Mouse (Mus musculus) T-helper 2 cell (primary cell): ENCODE measurements at regions not wholly inside any gene's neighbourhood (a gene's known extent, or its start where the extent isn't known, plus 50 kb on each side); places are given as distances from the start of the nearest gene placed in this dataset.

Experiments used
- in situ Hi-C: fragments of 300-600 bp; cut with MboI, MseI; formaldehyde crosslinking; loops from one replicate; pipeline ENCODE4 v1.15.1; 2025; ENCODE audit warnings: high pct_unique_total_duplicates

DNA sequence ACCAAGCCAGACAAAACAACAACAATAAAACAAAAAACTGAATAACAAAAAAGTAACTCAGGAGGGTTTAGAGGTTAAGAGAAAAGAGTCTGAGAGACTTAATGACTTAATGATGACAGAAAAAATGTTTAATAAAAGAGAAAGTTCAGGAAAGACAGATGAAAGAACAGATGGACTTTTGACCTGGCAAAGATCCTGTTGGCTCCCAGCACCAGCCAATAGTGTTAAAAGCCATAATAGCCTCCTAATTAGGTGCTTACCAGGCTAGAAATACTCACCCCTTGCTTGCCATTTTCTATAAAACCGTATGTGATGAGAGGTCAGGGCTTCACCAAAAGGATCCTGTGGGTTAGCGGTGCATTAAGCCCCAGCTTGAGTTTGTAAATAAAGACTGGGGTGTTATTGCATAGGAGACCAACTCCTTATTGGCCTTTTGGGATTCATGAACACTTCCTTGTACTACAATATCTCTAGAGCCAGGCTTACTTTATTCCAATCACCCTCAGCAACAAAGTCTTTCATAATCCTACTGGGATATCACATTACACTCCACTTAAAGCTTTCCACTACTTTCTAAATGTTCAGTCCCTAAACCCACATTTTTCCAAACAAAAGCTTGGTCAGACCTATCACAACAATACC lies 282.1 kb upstream of the Rasa1 start:
- in situ Hi-C loops: no loop called here

DNA sequence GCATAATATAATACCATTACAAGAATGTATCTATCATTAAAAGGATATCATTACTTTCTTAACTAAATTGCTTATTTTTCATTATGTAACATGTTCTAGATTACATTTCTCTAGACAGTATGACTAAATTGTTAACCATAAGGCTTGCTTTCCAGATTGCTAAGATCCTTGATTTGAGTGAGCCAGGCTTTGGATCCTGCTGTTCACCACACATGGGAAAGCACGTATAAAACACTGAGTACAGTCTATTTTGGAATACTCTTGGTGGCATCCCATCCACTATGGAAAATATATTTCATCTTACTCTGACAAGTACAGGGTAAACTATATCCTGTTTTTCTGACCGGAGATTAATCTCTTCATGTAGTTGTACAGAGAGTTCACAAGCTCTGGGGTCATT lies 268.9 kb upstream of the Rasa1 start:
- in situ Hi-C loops: no loop called here

DNA sequence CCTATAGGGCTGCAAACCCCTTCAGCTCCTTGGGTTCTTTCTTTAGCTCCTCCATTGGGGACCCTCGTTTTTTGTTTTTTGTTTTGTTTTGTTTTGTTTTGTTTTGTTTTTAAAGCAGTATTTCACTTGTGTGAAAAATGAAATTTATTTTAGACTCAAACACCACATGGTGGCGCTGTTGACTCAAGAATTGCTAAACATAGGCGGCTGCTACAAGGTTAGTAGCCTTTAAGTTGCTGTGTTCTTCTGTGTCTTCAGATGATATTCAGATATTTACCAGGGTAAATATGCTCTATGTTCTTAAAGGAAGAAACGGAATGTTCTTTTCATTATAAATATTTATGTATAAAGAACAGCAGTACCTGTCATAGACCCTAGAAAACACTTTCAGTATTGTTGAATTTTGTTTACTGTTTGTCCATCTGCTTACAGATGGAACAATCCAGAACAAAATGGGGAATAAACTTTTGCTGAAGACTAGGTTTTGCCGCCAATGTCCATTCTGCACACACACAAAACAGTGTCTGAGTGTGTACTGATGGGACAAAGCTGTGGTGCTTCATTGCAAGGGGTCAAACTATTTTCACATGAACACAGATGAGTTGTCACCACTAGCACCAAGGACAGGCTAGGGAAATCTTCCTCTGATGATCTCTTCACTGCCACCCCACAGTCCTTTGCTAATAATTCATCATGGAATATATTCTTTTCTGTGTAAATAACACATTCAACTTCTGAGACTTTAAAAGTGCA lies 267.3 kb upstream of the Rasa1 start:
- in situ Hi-C loops: no loop called here

DNA sequence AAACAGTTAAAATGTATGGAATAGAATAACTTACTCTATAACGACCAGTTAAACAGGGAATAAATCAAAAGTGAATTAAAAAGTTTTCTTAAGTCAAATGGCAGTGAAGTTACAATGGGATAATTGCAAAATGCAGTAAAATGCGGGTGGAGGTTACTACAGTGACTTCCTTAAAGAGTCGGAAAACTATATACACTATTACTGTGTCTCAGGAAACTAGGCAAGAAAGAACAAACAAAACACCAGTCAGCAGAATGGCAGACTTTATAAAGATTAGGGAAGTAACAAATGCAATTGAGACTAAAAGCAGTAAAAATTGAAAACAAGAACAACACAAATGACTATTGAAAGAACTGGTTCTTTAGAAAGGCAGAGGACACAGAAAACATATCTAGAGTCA lies 264.1 kb upstream of the Rasa1 start:
- in situ Hi-C loops: no loop called here

DNA sequence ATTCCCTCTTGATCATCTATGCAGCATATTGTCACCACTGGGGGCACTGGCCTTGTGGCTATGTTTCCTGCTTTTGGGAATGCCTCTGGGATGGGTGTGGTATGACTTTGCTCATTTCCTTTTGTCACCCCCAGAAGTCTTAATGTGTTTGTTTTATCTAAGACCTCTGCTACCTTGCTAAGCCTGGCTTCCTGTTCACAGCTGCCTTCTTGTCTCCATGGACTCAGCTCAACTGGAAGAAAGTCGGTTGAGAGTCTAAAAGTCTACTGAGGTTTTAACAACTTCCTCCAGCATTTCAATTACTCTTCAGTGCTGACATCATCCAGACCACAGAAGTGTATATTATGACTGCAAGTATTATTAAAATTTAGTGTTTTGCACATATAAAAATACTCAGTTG lies 220.7 kb upstream of the Rasa1 start:
- in situ Hi-C loops: no loop called here

DNA sequence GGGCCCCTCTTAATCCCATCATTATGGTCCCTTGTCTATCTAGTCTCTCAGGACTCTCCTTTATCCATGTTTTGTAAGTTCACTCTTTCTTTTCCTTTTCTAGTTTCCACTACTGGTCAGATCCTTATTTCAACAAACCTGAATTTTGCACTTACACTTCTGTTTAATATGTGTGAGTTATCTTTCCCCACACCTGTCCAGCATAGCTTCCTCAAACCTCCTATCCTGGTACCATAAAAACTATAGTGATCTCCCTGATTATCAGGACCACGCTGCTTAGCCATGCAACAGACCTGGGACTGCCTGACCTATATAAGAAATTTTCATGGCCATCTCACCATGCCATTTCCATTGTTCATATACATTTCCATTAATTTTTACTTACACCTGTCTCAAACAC lies 219.6 kb upstream of the Rasa1 start:
- in situ Hi-C loops: no loop called here

DNA sequence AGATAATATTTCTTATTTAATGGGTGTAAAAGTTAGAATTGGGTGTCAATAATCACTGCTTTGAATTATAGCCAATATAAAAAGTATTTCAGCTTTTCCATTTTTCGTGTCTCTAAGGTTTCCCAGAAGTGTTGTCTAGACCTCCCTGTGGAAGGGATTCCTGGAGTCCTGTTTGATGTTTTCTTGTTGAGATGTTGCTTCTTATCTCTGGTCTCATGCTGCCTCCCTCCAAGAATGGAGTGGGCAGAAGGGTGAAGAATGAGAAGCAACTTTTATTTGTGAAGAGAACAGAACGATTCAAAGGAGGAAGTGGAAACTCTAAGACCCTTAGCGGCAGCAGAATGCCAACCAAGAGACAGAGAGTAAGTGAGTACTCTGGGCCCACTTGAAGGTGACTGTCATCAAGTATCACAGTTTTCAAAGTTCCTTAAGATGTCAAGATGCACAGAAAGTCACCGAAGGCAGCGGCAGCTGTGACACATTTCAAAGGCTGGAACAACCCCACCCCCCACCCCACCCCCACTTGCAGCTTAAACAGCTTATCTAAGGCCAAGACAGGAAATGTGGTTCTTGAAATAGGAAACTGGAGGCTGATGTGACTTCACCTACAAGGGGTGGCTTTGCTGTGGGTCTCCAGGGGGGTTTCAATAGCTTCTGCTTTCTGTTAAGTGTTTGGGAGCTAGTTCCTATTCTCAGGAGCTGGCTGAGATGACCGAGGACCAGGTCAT lies 218.6 kb upstream of the Rasa1 start:
- in situ Hi-C loops: no loop called here

DNA sequence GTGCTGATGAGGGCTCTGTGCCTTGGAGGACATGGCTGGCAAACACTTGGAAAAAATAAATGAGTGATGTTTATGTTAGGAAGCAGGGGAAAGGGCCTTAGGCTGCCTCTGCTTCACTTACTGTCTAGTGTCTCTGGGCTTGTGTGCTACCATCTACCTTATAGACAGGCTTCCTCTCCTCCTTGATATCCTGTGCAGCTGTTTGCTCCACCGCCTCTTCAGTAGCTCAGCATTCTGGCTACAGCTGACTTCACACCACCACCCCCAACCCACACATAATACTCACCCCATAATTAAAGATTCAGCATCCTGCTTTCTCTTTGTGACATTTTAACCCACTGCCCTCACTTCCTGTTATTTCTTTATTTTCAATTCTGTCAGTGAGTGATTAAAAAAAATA lies 217.9 kb upstream of the Rasa1 start:
- in situ Hi-C loops: no loop called here

DNA sequence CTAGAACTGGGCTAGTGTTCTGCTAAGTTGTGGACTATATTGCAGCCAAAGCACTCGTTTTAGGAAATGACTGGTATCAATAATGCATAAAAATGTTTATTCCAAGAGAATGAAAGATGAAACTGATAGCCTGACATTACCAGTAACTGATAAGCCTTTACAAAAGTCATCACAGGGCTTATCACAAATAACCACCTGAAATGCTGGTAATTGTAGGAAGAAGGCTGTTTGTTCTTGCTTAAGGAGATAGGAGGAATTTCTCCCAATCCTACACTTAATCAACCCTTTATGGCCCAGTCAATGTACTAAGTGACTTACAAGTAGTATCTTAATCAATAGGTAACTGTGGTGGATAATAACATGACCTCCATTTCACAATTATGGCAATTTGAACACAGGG lies 217.1 kb upstream of the Rasa1 start:
- in situ Hi-C loops: no loop called here

DNA sequence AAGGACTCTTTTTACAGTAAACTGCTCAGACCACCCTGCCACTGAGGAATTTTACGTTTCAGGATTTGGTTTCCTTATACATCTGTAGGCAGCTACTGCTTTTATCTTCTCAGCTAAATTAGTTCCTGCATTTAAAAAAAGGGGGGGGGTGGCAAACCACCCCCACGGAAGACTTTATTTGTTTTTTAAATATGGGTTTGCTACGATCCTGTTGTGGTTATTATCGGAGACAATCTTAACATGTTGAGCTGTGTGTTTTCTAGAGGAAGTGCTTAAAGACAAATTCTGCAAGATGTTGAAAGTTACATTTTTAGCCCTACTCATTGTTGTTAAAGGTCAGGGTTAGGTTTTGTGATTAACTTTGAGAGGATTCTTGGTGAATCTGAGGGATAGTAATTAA lies 216.1 kb upstream of the Rasa1 start:
- in situ Hi-C loops: no loop called here

DNA sequence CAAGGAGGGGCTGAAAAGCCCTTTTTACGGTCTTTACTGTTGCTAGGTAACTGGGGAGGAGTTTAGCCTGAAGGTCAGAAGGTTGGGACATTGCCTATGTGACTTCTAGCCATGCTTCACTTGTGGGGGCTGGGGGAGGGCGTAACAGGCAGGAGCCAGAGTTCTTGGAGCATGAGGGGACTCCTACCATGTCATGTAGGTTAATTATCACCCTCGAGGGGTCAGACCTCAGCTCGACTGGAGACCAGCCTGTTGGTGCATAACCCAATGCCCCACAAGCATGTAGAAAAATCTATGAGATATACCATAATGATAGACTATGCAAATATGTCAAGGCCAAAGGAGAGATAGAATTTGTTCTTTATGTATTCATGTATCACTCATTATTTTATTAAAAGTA lies 215.1 kb upstream of the Rasa1 start:
- in situ Hi-C loops: no loop called here

DNA sequence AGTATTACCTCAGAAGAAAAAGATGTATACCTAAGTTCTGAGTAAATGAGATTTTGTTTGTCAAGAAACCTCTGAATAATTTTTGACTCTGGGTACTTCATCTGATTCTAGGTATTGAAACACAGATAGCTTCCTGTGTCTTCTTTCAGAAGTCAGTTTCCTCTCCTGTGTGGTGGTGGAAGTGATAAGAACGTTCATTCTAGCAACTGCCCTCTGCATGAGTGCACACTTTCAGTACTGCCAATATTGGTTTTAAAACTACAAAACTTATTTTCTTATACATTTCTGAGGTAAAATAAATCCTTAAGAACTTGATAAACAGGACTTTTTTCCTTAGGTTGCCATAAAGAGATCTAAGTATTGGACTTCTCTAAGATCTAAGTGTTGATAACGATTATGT lies 209.8 kb upstream of the Rasa1 start:
- in situ Hi-C loops: no loop called here

DNA sequence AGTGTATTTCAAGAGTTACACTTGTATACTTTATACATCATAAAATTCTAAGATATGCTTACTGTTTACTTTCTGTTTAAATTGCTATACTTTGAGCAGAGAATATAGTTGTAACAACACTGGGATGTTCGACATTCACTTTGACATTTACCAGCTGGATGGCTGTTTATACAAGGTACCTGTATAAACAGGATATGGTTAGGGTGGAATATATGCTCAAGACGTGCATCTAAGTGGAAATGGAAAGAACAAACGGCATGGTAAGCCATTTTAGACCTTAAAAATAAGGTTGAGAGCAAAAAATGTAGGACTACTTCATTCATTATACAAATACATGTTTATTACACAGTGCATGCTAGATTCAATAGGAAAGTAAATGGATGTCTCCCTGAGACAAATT lies 195.9 kb upstream of the Rasa1 start:
- in situ Hi-C loops: no loop called here

DNA sequence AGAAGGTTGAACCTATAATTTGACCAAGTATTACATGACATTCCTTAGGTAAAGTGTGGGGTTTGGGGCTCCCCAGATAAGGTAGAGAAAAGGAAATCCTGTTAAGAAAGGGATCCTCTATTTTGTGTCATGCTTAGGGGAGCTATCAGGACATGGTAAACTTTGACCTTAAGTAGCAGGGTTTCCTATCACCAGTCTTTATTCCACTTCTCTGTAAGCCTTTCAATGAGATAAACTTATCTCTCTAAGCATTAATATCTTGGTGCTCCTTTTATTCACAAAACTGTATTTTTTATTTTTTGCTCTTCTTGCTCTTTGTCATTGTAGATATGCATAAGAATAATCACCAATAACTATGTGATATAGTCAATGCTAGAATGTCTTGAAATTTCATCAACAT lies 194.4 kb upstream of the Rasa1 start:
- in situ Hi-C loops: no loop called here

DNA sequence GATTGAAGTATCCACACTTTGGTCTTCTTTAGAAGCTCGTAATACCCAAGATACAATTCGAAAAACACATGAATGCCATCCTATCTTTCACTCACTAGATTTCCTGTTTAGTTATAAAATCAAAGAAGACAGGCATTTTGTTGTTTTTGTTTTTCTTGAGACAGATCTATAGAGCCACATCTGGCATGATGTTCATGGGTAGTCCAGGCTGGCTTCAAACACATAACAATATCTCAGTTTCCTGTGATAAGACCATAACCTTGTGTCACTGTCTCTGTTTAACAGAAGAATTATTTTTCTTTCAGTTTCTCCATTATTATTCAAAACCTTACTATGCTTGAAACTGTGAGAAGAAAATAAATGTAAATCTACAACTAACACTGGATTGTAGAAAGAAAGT lies 190.5 kb upstream of the Rasa1 start:
- in situ Hi-C loops: no loop called here

DNA sequence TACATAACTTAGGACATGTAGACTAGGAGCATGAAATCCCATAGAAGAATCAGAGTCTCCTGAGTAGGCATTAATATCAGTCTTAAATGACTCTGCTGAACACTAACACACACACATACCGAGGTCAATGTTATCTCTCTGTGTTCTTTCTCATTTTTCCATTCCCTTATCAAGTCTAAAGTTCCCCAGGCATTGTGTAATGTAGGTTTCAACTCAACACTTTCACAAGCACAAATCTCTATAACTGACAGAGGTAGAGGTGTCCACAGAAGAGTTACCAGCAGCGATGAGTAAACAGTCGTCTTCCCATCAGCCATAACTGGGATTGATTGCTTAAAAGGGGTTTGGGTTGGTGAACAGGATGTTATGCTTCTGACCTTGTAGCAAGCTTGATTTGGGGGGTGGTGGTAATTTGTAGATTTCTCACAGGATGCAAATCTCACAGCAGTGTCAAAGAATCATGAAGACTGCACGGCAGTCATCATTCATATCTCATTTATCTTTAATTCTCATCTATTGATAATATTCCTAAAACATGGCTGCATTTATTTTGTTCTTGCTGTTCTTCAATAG lies 187.4 kb upstream of the Rasa1 start:
- in situ Hi-C loops: no loop called here

DNA sequence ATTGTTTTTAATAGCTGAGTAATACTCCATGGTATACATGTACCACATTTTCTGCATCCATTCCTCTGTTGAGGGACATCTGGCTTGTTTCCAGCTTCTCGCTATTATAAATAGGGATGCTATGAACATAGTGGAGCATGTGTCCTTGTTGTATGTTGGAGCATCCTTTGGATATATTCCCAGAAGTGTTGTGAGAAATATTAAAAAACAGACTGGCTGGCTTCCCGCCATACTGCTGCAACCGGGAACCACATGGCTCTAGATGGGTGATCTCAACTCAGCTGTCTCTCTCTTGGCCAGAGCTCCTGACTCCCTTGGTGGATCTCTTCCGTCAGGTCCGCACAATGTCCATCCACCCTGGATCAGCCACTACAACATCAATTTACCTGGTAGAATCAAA lies 182.4 kb upstream of the Rasa1 start:
- in situ Hi-C loops: no loop called here

DNA sequence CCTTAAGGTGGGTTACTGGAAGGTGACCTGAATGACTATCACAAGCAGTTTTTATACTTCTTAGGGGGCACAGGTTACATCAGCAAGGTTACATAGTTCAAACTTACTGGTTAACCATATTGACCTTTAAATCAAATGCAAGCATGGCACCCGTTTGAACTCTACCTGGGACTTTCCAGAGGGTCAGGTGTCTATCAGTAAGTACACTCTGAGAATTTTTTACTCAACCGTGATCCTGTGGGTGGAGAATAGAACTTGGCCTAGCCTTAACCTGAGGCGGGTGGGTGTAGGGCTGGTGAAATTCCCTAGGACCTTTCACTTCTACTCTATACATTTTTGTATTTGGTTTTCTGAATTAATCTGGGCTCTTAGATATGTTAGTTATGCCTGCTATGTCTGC lies 170.5 kb upstream of the Rasa1 start:
- in situ Hi-C loops: no loop called here

DNA sequence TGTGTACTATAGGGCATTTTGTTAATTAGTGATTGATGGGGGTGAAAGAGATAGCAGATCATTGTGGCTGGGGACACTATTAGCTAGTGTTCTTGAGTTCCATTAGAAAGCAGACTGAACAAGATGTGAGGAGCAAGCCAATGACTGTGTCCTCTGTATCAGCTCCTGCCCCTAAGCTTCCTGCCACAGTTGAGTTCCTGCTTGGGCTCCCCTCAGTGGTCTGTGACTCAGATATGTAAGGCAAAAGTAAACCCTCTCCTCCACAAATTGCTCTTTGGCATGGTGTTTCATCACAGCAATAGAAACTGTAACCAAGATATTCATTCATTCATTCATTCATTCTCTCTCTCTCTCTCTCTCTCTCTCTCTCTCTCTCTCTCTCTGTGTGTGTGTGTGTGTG lies 169.7 kb upstream of the Rasa1 start:
- in situ Hi-C loops: no loop called here

DNA sequence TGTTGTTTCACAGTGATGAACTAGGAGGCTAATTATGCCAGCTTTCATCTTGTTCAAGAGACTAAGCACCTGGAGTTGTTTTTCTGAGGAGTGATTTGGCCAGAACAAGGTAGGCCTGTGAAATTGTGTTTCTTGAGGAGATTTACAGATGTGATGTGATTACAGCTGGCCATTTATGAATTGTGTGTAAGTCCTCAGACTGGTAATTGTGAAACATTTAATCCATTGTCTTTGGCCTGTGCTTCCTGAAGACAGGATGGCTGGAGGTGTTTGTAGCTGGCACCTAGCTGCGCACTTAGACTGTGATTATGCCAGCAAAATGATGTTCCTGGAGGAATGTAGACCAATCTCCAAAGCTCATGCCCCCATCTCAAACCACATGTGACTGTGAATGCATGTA lies 150.7 kb upstream of the Rasa1 start:
- in situ Hi-C loops: loop anchor here (10.0 kb wide), 1 partner anchor 165 kb away; no protein-coding TSS in a partner anchor

DNA sequence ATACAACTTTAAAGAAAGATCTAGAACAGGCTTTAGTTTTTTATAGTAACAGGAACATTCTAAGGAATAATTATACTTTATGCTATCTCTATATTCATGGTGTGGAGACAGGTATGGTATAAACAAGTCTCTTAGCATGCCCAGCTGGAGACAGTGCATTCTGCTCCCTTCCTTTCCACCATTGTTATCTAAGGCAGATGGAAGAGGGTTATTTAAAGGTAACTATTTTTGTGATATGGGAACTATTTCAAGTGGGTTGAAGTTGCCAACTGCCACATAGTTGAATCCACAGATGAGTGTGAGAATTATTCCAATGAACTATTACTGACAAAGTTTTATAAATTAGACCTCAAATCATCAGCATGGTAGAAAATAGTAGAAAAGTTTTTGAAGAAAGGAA lies 148.9 kb upstream of the Rasa1 start:
- in situ Hi-C loops: loop anchor here (10.0 kb wide), 1 partner anchor 163 kb away; no protein-coding TSS in a partner anchor

DNA sequence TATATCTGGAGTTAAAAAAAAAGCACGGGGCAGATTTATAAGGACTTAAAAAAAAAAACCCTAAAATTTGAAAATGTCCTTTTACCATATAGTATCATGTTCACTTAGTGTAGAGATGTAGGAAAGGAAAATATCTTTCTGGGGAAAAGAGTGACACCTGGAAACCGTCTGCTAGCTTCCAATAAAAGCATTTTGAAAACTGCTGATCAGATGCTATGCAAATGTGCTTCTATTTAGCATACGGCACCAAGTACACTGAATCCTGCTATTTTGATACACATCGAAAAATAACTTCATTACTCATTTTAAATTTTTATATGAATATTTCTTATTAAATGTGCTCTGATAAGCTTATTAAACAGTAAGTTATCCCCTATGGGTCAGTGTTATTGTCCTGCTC lies 148.1 kb upstream of the Rasa1 start:
- in situ Hi-C loops: loop anchor here (10.0 kb wide), 1 partner anchor 162 kb away; no protein-coding TSS in a partner anchor
